Mouse (Mus musculus): ENCODE measurements at regions not wholly inside any gene's neighbourhood (a gene's known extent, or its start where the extent isn't known, plus 50 kb on each side); places are given as distances from the start of the nearest gene placed in this dataset.
"Not testable (repeated sequence)": the region's sequence is repeated elsewhere in the genome, so short reads cannot be mapped to it uniquely, and the experiment has no call there.

DNA sequence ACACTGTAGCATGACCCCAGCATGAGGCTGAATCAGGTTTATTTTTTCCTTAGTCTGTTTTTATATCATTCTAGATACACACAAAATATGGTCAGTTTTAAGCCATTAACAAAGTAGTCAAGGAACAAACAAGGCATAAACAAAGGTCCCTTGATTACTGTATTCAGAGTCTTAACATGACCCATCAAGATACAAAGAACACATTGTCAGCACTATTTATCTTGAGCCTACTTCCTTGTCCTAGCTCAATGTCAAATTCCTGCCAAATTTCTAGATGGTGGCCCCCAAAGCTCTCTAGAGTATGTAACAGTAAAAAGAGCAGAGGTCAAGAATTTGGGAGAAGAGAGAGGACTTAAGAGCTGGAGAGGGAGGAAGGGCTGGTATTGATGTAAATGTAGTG lies 79.9 kb upstream of the Thpo start:
- H3ac ChIP-seq (ENCODE audit: control insufficient read depth, insufficient read length, low read depth): no peak overlapping the region
- no peak overlapping the region for H3K4me3 ChIP-seq (ENCODE audit: insufficient read depth, poor library complexity, severe bottlenecking)
- H3K36me3 ChIP-seq (ENCODE audit: control insufficient read depth, insufficient read depth): no peaks in the 10 kb centered on the region
- H3K79me3 ChIP-seq (ENCODE audit: low read depth): no peaks in the 10 kb centered on the region
- no peak for TF ChIP-seq CEBPB (IDR thresholded peaks at IDR 0.05; ENCODE audit: low read depth)
- TF ChIP-seq USF1 (IDR thresholded peaks at IDR 0.05; ENCODE audit: low read depth): no peak
- TF ChIP-seq CTCF (IDR thresholded peaks at IDR 0.05; ENCODE audit: control insufficient read depth, insufficient read depth, insufficient read length): no peak
- no peak for TF ChIP-seq FOSL1 (IDR thresholded peaks at IDR 0.05; ENCODE audit: insufficient read depth, low read length, poor library complexity, severe bottlenecking)
- TF ChIP-seq MAX (IDR thresholded peaks at IDR 0.05): no peak
- no peak for TF ChIP-seq MYOG (IDR thresholded peaks at IDR 0.05; ENCODE audit: control insufficient read depth, extremely low read depth, insufficient read length)
- no peak for TF ChIP-seq MYOD1 (IDR thresholded peaks at IDR 0.05; ENCODE audit: control insufficient read depth, insufficient read length, low read depth)
- no peaks in the 10 kb centered on the region for H3K27me3 ChIP-seq (ENCODE audit: control insufficient read depth, insufficient read depth, insufficient read length)
- H3K79me2 ChIP-seq (ENCODE audit: control insufficient read depth, insufficient read depth): no peaks in the 10 kb centered on the region

DNA sequence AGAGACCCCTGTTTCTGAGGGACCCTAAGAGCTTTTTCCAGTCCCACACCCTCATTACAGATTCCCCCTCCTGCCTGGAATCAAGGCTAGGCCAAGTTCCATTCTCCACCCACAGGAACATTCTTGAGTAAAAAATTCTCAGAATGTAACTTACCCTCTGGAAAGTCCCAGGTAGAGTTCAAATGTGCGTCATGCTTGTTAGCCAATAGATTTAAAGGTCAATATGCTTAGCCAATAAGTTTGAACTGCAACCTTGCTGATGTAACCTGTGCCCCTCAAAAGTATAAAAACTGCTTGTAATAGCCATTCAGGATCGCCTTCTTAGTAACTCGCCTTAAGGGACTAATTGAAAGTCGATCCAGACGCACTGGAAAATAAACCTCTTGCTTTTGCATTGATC lies 77.7 kb upstream of the Thpo start:
- H3ac ChIP-seq (ENCODE audit: control insufficient read depth, insufficient read length, low read depth); H3K79me3 ChIP-seq (ENCODE audit: low read depth); H3K4me3 ChIP-seq (ENCODE audit: insufficient read depth, poor library complexity, severe bottlenecking); H3K27me3 ChIP-seq (ENCODE audit: control insufficient read depth, insufficient read depth, insufficient read length); H3K36me3 ChIP-seq (ENCODE audit: control insufficient read depth, insufficient read depth); H3K79me2 ChIP-seq (ENCODE audit: control insufficient read depth, insufficient read depth): not testable (repeated sequence)

DNA sequence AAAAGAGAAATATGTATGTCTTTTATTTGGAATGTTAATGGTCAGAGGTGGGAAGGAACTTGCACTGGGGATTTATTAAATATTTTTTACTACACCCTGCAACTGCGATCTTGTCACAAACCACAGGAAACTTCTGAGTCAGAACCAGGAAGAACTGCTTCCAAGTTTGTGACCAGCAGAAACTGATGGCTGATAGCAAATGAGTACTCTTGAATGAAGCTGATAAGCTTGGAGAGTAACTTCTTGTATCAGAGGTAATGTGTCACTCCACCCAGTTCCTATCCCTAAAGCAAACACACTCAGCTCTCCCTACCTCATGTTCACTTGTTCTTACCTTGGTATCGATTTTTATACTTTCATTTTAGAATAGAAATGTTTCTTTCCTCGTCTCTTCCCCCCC lies 76.0 kb upstream of the Thpo start:
- TF ChIP-seq CTCF (IDR thresholded peaks at IDR 0.05; ENCODE audit: control insufficient read depth, insufficient read depth, insufficient read length): no peak
- TF ChIP-seq CEBPB (IDR thresholded peaks at IDR 0.05; ENCODE audit: low read depth): no peak
- TF ChIP-seq MYOG (IDR thresholded peaks at IDR 0.05; ENCODE audit: control insufficient read depth, extremely low read depth, insufficient read length): no peak
- no peak for TF ChIP-seq USF1 (IDR thresholded peaks at IDR 0.05; ENCODE audit: low read depth)
- TF ChIP-seq MAX (IDR thresholded peaks at IDR 0.05): no peak
- TF ChIP-seq MYOD1 (IDR thresholded peaks at IDR 0.05; ENCODE audit: control insufficient read depth, insufficient read length, low read depth): no peak
- TF ChIP-seq FOSL1 (IDR thresholded peaks at IDR 0.05; ENCODE audit: insufficient read depth, low read length, poor library complexity, severe bottlenecking): no peak
- no peaks in the 10 kb centered on the region for H3K27me3 ChIP-seq (ENCODE audit: control insufficient read depth, insufficient read depth, insufficient read length)
- H3K79me3 ChIP-seq (ENCODE audit: low read depth): no peaks in the 10 kb centered on the region
- no peak overlapping the region for H3ac ChIP-seq (ENCODE audit: control insufficient read depth, insufficient read length, low read depth)
- no peak overlapping the region for H3K4me3 ChIP-seq (ENCODE audit: insufficient read depth, poor library complexity, severe bottlenecking)
- no peaks in the 10 kb centered on the region for H3K79me2 ChIP-seq (ENCODE audit: control insufficient read depth, insufficient read depth)
- no peaks in the 10 kb centered on the region for H3K36me3 ChIP-seq (ENCODE audit: control insufficient read depth, insufficient read depth)

DNA sequence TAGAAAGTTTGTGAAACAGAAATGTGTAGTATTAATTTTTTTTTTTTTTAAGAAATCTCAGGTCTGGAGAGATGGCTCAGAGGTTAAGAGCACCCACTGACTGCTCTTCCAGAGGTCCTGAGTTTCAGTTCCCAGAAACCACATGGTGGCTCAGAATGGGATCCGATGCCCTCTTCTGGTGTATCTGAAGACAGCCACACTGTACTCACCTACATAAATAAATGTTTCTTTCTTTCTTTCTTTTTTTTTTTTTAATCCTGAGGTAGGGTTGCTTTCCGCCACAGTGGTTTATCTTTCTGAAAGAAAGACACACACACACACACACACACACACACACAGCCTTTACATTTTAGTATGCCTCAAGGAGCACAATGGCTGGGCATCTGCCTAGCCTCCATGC lies 74.0 kb upstream of the Thpo start:
- TF ChIP-seq USF1 (IDR thresholded peaks at IDR 0.05; ENCODE audit: low read depth): no peak
- Histone ChIP-seq H3K36me3 (ENCODE audit: control insufficient read depth, insufficient read depth) (no peaks in the 10 kb centered on the region), H3K79me3 (ENCODE audit: low read depth) (no peaks in the 10 kb centered on the region), H3K4me3 (ENCODE audit: insufficient read depth, poor library complexity, severe bottlenecking) (no peak overlapping the region), H3ac (ENCODE audit: control insufficient read depth, insufficient read length, low read depth) (no peak overlapping the region), H3K79me2 (ENCODE audit: control insufficient read depth, insufficient read depth) (no peaks in the 10 kb centered on the region), H3K27me3 (ENCODE audit: control insufficient read depth, insufficient read depth, insufficient read length) (no peaks in the 10 kb centered on the region)

DNA sequence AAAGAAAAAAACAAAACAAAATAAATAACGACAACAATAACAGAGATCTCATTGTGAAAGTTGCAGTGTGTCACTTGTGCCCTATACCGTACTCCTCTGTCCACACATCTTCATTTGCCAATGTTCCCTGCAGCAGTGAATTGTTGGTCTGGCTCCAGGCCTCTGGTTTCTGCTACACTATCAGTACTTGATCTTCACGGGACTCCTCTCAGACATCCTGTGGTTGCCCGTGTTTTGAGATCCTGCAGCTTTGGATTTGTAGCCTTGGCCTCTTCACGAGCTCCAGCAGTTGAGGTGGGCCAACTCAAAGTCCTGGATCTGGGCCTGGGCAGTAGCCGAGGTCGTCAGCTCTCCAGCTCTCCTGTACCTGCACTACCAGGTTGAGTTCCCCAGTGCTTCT lies 72.4 kb upstream of the Thpo start:
- no peaks in the 10 kb centered on the region for H3K27me3 ChIP-seq (ENCODE audit: control insufficient read depth, insufficient read depth, insufficient read length)
- H3K36me3 ChIP-seq (ENCODE audit: control insufficient read depth, insufficient read depth): no peaks in the 10 kb centered on the region
- no peak overlapping the region for H3ac ChIP-seq (ENCODE audit: control insufficient read depth, insufficient read length, low read depth)
- H3K79me2 ChIP-seq (ENCODE audit: control insufficient read depth, insufficient read depth): no peaks in the 10 kb centered on the region
- H3K79me3 ChIP-seq (ENCODE audit: low read depth): no peaks in the 10 kb centered on the region
- TF ChIP-seq MAX (IDR thresholded peaks at IDR 0.05) (no peak), MYOG (IDR thresholded peaks at IDR 0.05; ENCODE audit: control insufficient read depth, extremely low read depth, insufficient read length) (no peak), FOSL1 (IDR thresholded peaks at IDR 0.05; ENCODE audit: insufficient read depth, low read length, poor library complexity, severe bottlenecking) (no peak), CTCF (IDR thresholded peaks at IDR 0.05; ENCODE audit: control insufficient read depth, insufficient read depth, insufficient read length) (no peak), MYOD1 (IDR thresholded peaks at IDR 0.05; ENCODE audit: control insufficient read depth, insufficient read length, low read depth) (no peak), CEBPB (IDR thresholded peaks at IDR 0.05; ENCODE audit: low read depth) (no peak), USF1 (IDR thresholded peaks at IDR 0.05; ENCODE audit: low read depth) (no peak)
- no peak overlapping the region for H3K4me3 ChIP-seq (ENCODE audit: insufficient read depth, poor library complexity, severe bottlenecking)

DNA sequence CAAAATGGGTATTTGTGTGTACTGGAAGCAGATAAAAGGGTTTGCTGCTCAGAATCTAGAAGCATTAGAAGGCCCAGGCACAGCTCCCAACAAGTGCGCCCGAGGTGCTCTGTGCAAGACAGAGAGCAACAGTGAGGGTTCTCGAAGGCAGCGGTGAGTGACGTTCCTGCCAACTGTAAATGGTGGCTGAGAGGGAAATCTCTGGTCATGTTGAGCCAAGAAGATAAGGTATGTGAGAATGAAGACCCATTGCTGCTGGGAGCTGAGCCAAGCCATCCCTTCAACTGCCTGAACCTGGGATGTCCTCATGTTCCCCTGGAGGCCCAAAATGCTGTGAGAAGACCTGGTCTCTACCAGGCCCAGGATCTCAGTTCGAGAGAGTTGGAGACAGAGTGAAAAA lies 71.5 kb upstream of the Thpo start:
- H3K79me2 ChIP-seq (ENCODE audit: control insufficient read depth, insufficient read depth): no peaks in the 10 kb centered on the region
- no peaks in the 10 kb centered on the region for H3K79me3 ChIP-seq (ENCODE audit: low read depth)
- H3ac ChIP-seq (ENCODE audit: control insufficient read depth, insufficient read length, low read depth): no peak overlapping the region
- H3K36me3 ChIP-seq (ENCODE audit: control insufficient read depth, insufficient read depth): no peaks in the 10 kb centered on the region
- H3K27me3 ChIP-seq (ENCODE audit: control insufficient read depth, insufficient read depth, insufficient read length): no peaks in the 10 kb centered on the region
- no peak for TF ChIP-seq USF1 (IDR thresholded peaks at IDR 0.05; ENCODE audit: low read depth)
- TF ChIP-seq CTCF (IDR thresholded peaks at IDR 0.05; ENCODE audit: control insufficient read depth, insufficient read depth, insufficient read length): no peak
- no peak for TF ChIP-seq CEBPB (IDR thresholded peaks at IDR 0.05; ENCODE audit: low read depth)
- no peak for TF ChIP-seq MYOG (IDR thresholded peaks at IDR 0.05; ENCODE audit: control insufficient read depth, extremely low read depth, insufficient read length)
- no peak for TF ChIP-seq MAX (IDR thresholded peaks at IDR 0.05)
- no peak for TF ChIP-seq FOSL1 (IDR thresholded peaks at IDR 0.05; ENCODE audit: insufficient read depth, low read length, poor library complexity, severe bottlenecking)
- TF ChIP-seq MYOD1 (IDR thresholded peaks at IDR 0.05; ENCODE audit: control insufficient read depth, insufficient read length, low read depth): no peak
- H3K4me3 ChIP-seq (ENCODE audit: insufficient read depth, poor library complexity, severe bottlenecking): no peak overlapping the region
